Mouse (Mus musculus) midbrain, embryonic 12.5 days (tissue): Measurements from ENCODE around the gene Srsf7. TPM values are rescaled to one million over a fixed set of nuclear protein-coding genes. Genes with fewer than 3 reads are reported as not detected.
A peak's percentile ranks its signal among the peaks of the same experiment; 100 is the strongest.

Experiments
- ATAC-seq: fragments of 200-750 bp; cut with Nextera tagmentation; 2 replicates; pipeline ENCODE4 v1.8.0; 2017; ENCODE audit warnings: low read depth, moderate TSS enrichment, moderate library complexity; ENCODE audit not compliant: low FRiP score
- H3K27ac ChIP-seq: fragments of 300-500 bp; sonication (generic); replicated peaks from 2 replicates; pipeline ENCODE4 v1.5.1; 2016; ENCODE audit warnings: mild to moderate bottlenecking
- H3K27me3 ChIP-seq: fragments of 300-500 bp; sonication (generic); 2 replicates; pipeline ENCODE4 v1.6.1; 2016; ENCODE audit warnings: mild to moderate bottlenecking
- H3K36me3 ChIP-seq: fragments of 300-500 bp; sonication (generic); 2 replicates; pipeline ENCODE4 v1.6.1; 2016
- H3K4me1 ChIP-seq: fragments of 300-500 bp; sonication (generic); 2 replicates; pipeline ENCODE4 v1.6.1; 2016
- H3K4me2 ChIP-seq: fragments of 300-500 bp; sonication (generic); replicated peaks from 2 replicates; pipeline ENCODE4 v1.6.1; 2016; ENCODE audit warnings: mild to moderate bottlenecking, moderate library complexity
- H3K4me3 ChIP-seq: fragments of 300-500 bp; sonication (generic); 2 replicates; pipeline ENCODE4 v1.5.1; 2016; ENCODE audit warnings: mild to moderate bottlenecking
- H3K9ac ChIP-seq: fragments of 300-500 bp; sonication (generic); replicated peaks from 2 replicates; pipeline ENCODE4 v1.6.1; 2016; ENCODE audit warnings: mild to moderate bottlenecking, moderate library complexity
- H3K9me3 ChIP-seq: fragments of 300-500 bp; sonication (generic); 2 replicates; pipeline ENCODE4 v1.6.1; 2016; ENCODE audit warnings: mild to moderate bottlenecking
- WGBS: fragments of 180-500 bp; shearing (Covaris S2); methylation state at CpG from one replicate; pipeline ENCODE4 v1.1.7; 2016; 5-methylcytosine and 5-hydroxymethylcytosine counted together
- polyA plus RNA-seq: library from polyadenylated mRNA; unstranded; fragments of >200 nt; fragmentation: Nextera tagmentation; extraction: Ambion mirVana; gene quantifications from 2 replicates; pipeline ENCODE4 v1.2.1, GENCODE M21; 2016

The Srsf7 gene
- 688 TPM in 2 replicates for polyA plus RNA-seq

GRCm38 (mm10) chr17:80206671-80207581 is at the start of gene Srsf7, which contains the start of gene Ttc39d:
Gene Srsf7 (minus strand): TSS chr17:80207307.
Gene Ttc39d (plus strand): TSS chr17:80207460.
- Histone ChIP-seq H3K27me3 (no peaks in the 10 kb centered on the region), H3K9me3 (no peaks in the 10 kb centered on the region), H3K4me1 (peaks cover 14% of the 10 kb centered on the region), H3K4me3 (peak within 1 kb of the TSS; percentile 90), H3K36me3 (peaks cover 28% of the 10 kb centered on the region), H3K4me2 (peak within 1 kb of the TSS; percentile 83), H3K9ac (peak within 1 kb of the TSS; percentile 98), H3K27ac (peak within 1 kb of the TSS; percentile 99)
- ATAC-seq = peak; percentile 92
- WGBS = under 1% methylated on average over 95 of the region's 95 CpGs

GRCm38 (mm10) chr17:80255208-80255607 is 48.1 kb upstream of the Srsf7 start:
- Histone ChIP-seq H3K27me3 (no peaks in the 10 kb centered on the region), H3K27ac (no peak overlapping the region), H3K4me1 (no peaks in the 10 kb centered on the region), H3K9me3 (no peaks in the 10 kb centered on the region), H3K4me2 (no peak overlapping the region), H3K36me3 (peaks cover 97% of the 10 kb centered on the region), H3K9ac (no peak overlapping the region), H3K4me3 (no peak overlapping the region)
- 74% methylated on average over 13 of the region's 13 CpGs for WGBS
- ATAC-seq = no peak

GRCm38 (mm10) chr17:80254421-80254820 is 47.3 kb upstream of the Srsf7 start:
- Histone ChIP-seq H3K27me3 (no peaks in the 10 kb centered on the region), H3K4me2 (no peak overlapping the region), H3K9ac (no peak overlapping the region), H3K27ac (no peak overlapping the region), H3K4me3 (no peak overlapping the region), H3K9me3 (no peaks in the 10 kb centered on the region), H3K36me3 (peaks cover 98% of the 10 kb centered on the region), H3K4me1 (no peaks in the 10 kb centered on the region)
- no peak for ATAC-seq
- WGBS = 98% methylated on average over 5 of the region's 5 CpGs

- Histone ChIP-seq H3K4me1 (no peaks in the 10 kb centered on the region), H3K9me3 (no peaks in the 10 kb centered on the region), H3K4me2 (no peak overlapping the region), H3K36me3 (peaks cover 94% of the 10 kb centered on the region), H3K27ac (no peak overlapping the region), H3K4me3 (no peak overlapping the region), H3K9ac (no peak overlapping the region), H3K27me3 (no peaks in the 10 kb centered on the region)
- 88% methylated on average over 12 of the region's 13 CpGs for WGBS
- no peak for ATAC-seq
Observed at GRCm38 (mm10) chr17:80252757-80253525, 45.8 kb upstream of the Srsf7 start.

- Histone ChIP-seq H3K27me3 (no peaks in the 10 kb centered on the region), H3K4me3 (no peak overlapping the region), H3K4me2 (no peak overlapping the region), H3K36me3 (peaks cover 90% of the 10 kb centered on the region), H3K27ac (no peak overlapping the region), H3K9me3 (no peaks in the 10 kb centered on the region), H3K9ac (no peak overlapping the region), H3K4me1 (no peaks in the 10 kb centered on the region)
- WGBS = 77% methylated on average over 13 of the region's 13 CpGs
- no peak for ATAC-seq
Observed at GRCm38 (mm10) chr17:80243116-80243515, 36.0 kb upstream of the Srsf7 start.

- Histone ChIP-seq H3K27ac (no peak overlapping the region), H3K9me3 (no peaks in the 10 kb centered on the region), H3K27me3 (no peaks in the 10 kb centered on the region), H3K4me3 (no peak overlapping the region), H3K4me1 (no peaks in the 10 kb centered on the region), H3K36me3 (peaks cover 85% of the 10 kb centered on the region), H3K4me2 (no peak overlapping the region), H3K9ac (no peak overlapping the region)
- WGBS = 92% methylated on average over 9 of the region's 9 CpGs
- ATAC-seq = no peak
Observed at GRCm38 (mm10) chr17:80241594-80241993, 34.5 kb upstream of the Srsf7 start.

GRCm38 (mm10) chr17:80237475-80237874 is 30.4 kb upstream of the Srsf7 start:
- Histone ChIP-seq H3K27ac (no peak overlapping the region), H3K4me2 (no peak overlapping the region), H3K9ac (no peak overlapping the region), H3K4me3 (no peak overlapping the region), H3K36me3 (peaks cover 48% of the 10 kb centered on the region), H3K27me3 (no peaks in the 10 kb centered on the region), H3K9me3 (no peaks in the 10 kb centered on the region), H3K4me1 (no peaks in the 10 kb centered on the region)
- 95% methylated on average over 5 of the region's 5 CpGs for WGBS
- ATAC-seq = no peak

- Histone ChIP-seq H3K27ac (no peak overlapping the region), H3K4me1 (no peaks in the 10 kb centered on the region), H3K4me3 (no peak overlapping the region), H3K9ac (no peak overlapping the region), H3K36me3 (peaks cover 41% of the 10 kb centered on the region), H3K9me3 (no peaks in the 10 kb centered on the region), H3K4me2 (no peak overlapping the region), H3K27me3 (no peaks in the 10 kb centered on the region)
- no peak for ATAC-seq
- WGBS = over 99% methylated on average over 3 of the region's 3 CpGs
Observed at GRCm38 (mm10) chr17:80236805-80237204, 29.7 kb upstream of the Srsf7 start.

- Histone ChIP-seq H3K9me3 (no peaks in the 10 kb centered on the region), H3K9ac (no peak overlapping the region), H3K27me3 (no peaks in the 10 kb centered on the region), H3K36me3 (peaks cover 32% of the 10 kb centered on the region), H3K4me2 (no peak overlapping the region), H3K27ac (no peak overlapping the region), H3K4me1 (no peaks in the 10 kb centered on the region), H3K4me3 (no peak overlapping the region)
- 92% methylated on average over 3 of the region's 3 CpGs for WGBS
- ATAC-seq = no peak
Observed at GRCm38 (mm10) chr17:80235477-80235876, 28.4 kb upstream of the Srsf7 start.

GRCm38 (mm10) chr17:80234376-80234775 is 27.3 kb upstream of the Srsf7 start:
- no peaks in the 10 kb centered on the region for H3K4me1 ChIP-seq
- 91% methylated on average over 7 of the region's 7 CpGs for WGBS

GRCm38 (mm10) chr17:80233844-80234243 is 26.7 kb upstream of the Srsf7 start:
- H3K4me1 ChIP-seq = no peaks in the 10 kb centered on the region
- 93% methylated on average over 5 of the region's 5 CpGs for WGBS
- H3K36me3 ChIP-seq = peaks cover 23% of the 10 kb centered on the region
- no peak overlapping the region for H3K9ac ChIP-seq
- no peaks in the 10 kb centered on the region for H3K9me3 ChIP-seq
- H3K4me3 ChIP-seq = no peak overlapping the region
- no peak overlapping the region for H3K27ac ChIP-seq
- H3K27me3 ChIP-seq = no peaks in the 10 kb centered on the region
- no peak overlapping the region for H3K4me2 ChIP-seq
- no peak for ATAC-seq

More at GRCm38 (mm10) chr17:80234376-80234775, 27.3 kb upstream of the Srsf7 start:
- ATAC-seq = no peak
- H3K27ac ChIP-seq = no peak overlapping the region
- H3K9me3 ChIP-seq = no peaks in the 10 kb centered on the region
- peaks cover 23% of the 10 kb centered on the region for H3K36me3 ChIP-seq
- no peaks in the 10 kb centered on the region for H3K27me3 ChIP-seq
- no peak overlapping the region for H3K4me2 ChIP-seq
- no peak overlapping the region for H3K9ac ChIP-seq
- no peak overlapping the region for H3K4me3 ChIP-seq

GRCm38 (mm10) chr17:80229396-80229795 is 22.3 kb upstream of the Srsf7 start:
- ATAC-seq = no peak
- 91% methylated on average over 2 of the region's 2 CpGs for WGBS
- Histone ChIP-seq H3K9me3 (no peaks in the 10 kb centered on the region), H3K9ac (no peak overlapping the region), H3K4me1 (peaks cover 5% of the 10 kb centered on the region), H3K36me3 (peaks cover 10% of the 10 kb centered on the region; the same call in 1 of the 2 replicates), H3K27me3 (no peaks in the 10 kb centered on the region), H3K27ac (no peak overlapping the region), H3K4me2 (no peak overlapping the region), H3K4me3 (no peak overlapping the region)
